9 mouse cellular contexts compared by ENCODE assay signal in genomic region chr1:171085718-171086117, GRCm38 (mm10). TPM values are rescaled to one million over a fixed set of nuclear protein-coding genes. Genes with fewer than 3 reads are reported as not detected.
DNase-seq lines count a peak whose midpoint lies in the region; ATAC-seq and TF ChIP-seq lines count a peak whose summit lies in the region.
"Had no signal": no experiment of that assay in that cellular context is flagged by ENCODE, and none has a peak within 500 bp of the region (broad histone marks: within the 10 kb centered on the region; RNA-seq: fewer than 3 reads in every experiment).

No protein-coding gene starts in this region.

- DNase-seq in cerebellum, adult 2 months, result no peak
- DNase-seq in spleen, adult 2 months (ENCODE audit: low read depth in 1 of 2, low spot score in 2 of 2), result no peak
- no peak for DNase-seq in spleen, postnatal 4 days (ENCODE audit: low spot score in 2 of 2)
- DNase-seq in MN1 (ENCODE audit: low spot score) (no peak), adipocyte (ENCODE audit: low spot score) (no peak)
- DNase-seq in layer of hippocampus, postnatal 10 days (ENCODE audit: low spot score in 2 of 2), result no peak

- no peak for ATAC-seq in cerebellum, adult (ENCODE audit: insufficient number of reproducible peaks, low FRiP score, low TSS enrichment)
- no peak for ATAC-seq in liver, embryonic 16.5 days (ENCODE audit: low read depth)

- H3K36me3 ChIP-seq in spleen, adult 2 months (ENCODE audit: control insufficient read depth, insufficient read depth, low read length), result no peaks in the 10 kb centered on the region
- H3K36me3 ChIP-seq in liver, embryonic 16.5 days (ENCODE audit: control insufficient read depth, insufficient read depth), result no peaks in the 10 kb centered on the region

- H3K4me2 ChIP-seq in liver, embryonic 16.5 days (ENCODE audit: low read depth, low read length), result peak overlapping the region; percentile 58

- WGBS in cerebellum, adult 2 months, result under 1% methylated on average over 26 of the region's 26 CpGs
- WGBS in spleen, adult 2 months, result 3% methylated on average over 26 of the region's 26 CpGs
- 2% methylated on average over 26 of the region's 26 CpGs for WGBS in liver, embryonic 16.5 days (ENCODE audit: insufficient replicate concordance)

- H3K9me3 ChIP-seq in liver, embryonic 16.5 days (replicated peaks; ENCODE audit: control insufficient read depth, low read length), result no peaks in the 10 kb centered on the region

- TF ChIP-seq POLR2A in cerebellum, adult 2 months (IDR thresholded peaks at IDR 0.05; ENCODE audit: borderline replicate concordance, insufficient read depth, low read length), result no peak
- no peak for TF ChIP-seq POLR2A in spleen, adult 2 months (IDR thresholded peaks at IDR 0.05; ENCODE audit: low read depth, low read length)

- no peaks in the 10 kb centered on the region for H3K4me1 ChIP-seq in cerebellum, adult 2 months (ENCODE audit: control insufficient read depth, insufficient read depth, low read length)
- H3K4me1 ChIP-seq in spleen, adult 2 months (ENCODE audit: control insufficient read depth, insufficient read depth, insufficient read length), result peaks cover 4% of the 10 kb centered on the region; the same call in 1 of the 2 replicates
- H3K4me1 ChIP-seq in liver, embryonic 16.5 days (ENCODE audit: control insufficient read depth, low read depth, low read length), result peaks cover 10% of the 10 kb centered on the region

- H3K27me3 ChIP-seq in cerebellum, adult 2 months (ENCODE audit: control insufficient read depth, insufficient read depth, low read length), result no peaks in the 10 kb centered on the region; the same call in 1 of the 2 replicates
- H3K27me3 ChIP-seq in spleen, adult 2 months (ENCODE audit: control insufficient read depth, insufficient read depth, low read length), result peaks cover 3% of the 10 kb centered on the region
- peaks cover 19% of the 10 kb centered on the region for H3K27me3 ChIP-seq in liver, embryonic 16.5 days (ENCODE audit: control insufficient read depth, insufficient read depth, low read depth, low read length)

- H3K9ac ChIP-seq in liver, embryonic 16.5 days (ENCODE audit: low read depth, low read length), result no peak overlapping the region

- H3K4me3 ChIP-seq in cerebellum, adult 2 months (replicated peaks; ENCODE audit: insufficient read depth, low read depth, low read length), result peak overlapping the region; percentile 71
- H3K4me3 ChIP-seq in spleen, adult 2 months (ENCODE audit: extremely low read depth, insufficient read depth, insufficient read length), result 0 out of 2 replicates have a peak overlapping the region, but pooled peaks have one; percentile 7
- H3K4me3 ChIP-seq in liver, embryonic 16.5 days (ENCODE audit: low read depth, low read length), result peak overlapping the region; percentile 45

- TF ChIP-seq CTCF in cerebellum, adult 2 months (IDR thresholded peaks at IDR 0.05; ENCODE audit: borderline replicate concordance, insufficient read depth, low read depth, low read length), result no peak
- no peak for TF ChIP-seq CTCF in spleen, adult 2 months (IDR thresholded peaks at IDR 0.05; ENCODE audit: extremely low read depth, insufficient read depth, insufficient read length, insufficient replicate concordance)

- H3K27ac ChIP-seq in cerebellum, adult 2 months (ENCODE audit: insufficient read depth, low read length), result no peak overlapping the region
- no peak overlapping the region for H3K27ac ChIP-seq in spleen, adult 2 months (ENCODE audit: insufficient read depth, low read length)
- H3K27ac ChIP-seq in liver, embryonic 16.5 days (ENCODE audit: low read length), result no peak overlapping the region

RNA-seq across cellular contexts. Expression of gene Fcgr3, which starts 21.0 kb away (rescaled TPM):
- polyA plus RNA-seq in cerebellum, adult 2 months (2012; rRNA removed), result 5.2 and 6.0 TPM in 2 replicates
- 20.6 and 24.5 TPM in 2 replicates for polyA plus RNA-seq in spleen, adult 2 months (2012; rRNA removed)
- 28.6 and 30.3 TPM in 2 replicates for polyA plus RNA-seq in liver, embryonic 16.5 days (2015; fragmentation: Nextera tagmentation; extraction: Ambion mirVana)
- total RNA-seq in layer of hippocampus, postnatal 10 days (2021), result 10 to 100 TPM; 10.5 to 12.7 TPM

RNA-seq across cellular contexts. Expression of gene Cfap126, which starts 28.0 kb away (rescaled TPM):
- polyA plus RNA-seq in cerebellum, adult 2 months (2012; rRNA removed), result 5.6 and 8.0 TPM in 2 replicates
- 2.4 and 3.4 TPM in 2 replicates for polyA plus RNA-seq in spleen, adult 2 months (2012; rRNA removed)
- 1.8 and 2.1 TPM in 2 replicates for polyA plus RNA-seq in liver, embryonic 16.5 days (2015; fragmentation: Nextera tagmentation; extraction: Ambion mirVana)
- total RNA-seq in layer of hippocampus, postnatal 10 days (2021), result 1 to 10 TPM; 3.1 to 3.3 TPM
- total RNA-seq: neutrophil, adult 5-6 weeks had no signal

Comparison
In these comparisons a context has a peak if more than half of its experiments do, and no peak if none do; other contexts are left out.
1. H3K4me3 ChIP-seq: peak in every context shown above with its lines; median percentile 71 in cerebellum, adult 2 months; 45 in liver, embryonic 16.5 days; 7 in spleen, adult 2 months.